In the genomic region with DNA sequence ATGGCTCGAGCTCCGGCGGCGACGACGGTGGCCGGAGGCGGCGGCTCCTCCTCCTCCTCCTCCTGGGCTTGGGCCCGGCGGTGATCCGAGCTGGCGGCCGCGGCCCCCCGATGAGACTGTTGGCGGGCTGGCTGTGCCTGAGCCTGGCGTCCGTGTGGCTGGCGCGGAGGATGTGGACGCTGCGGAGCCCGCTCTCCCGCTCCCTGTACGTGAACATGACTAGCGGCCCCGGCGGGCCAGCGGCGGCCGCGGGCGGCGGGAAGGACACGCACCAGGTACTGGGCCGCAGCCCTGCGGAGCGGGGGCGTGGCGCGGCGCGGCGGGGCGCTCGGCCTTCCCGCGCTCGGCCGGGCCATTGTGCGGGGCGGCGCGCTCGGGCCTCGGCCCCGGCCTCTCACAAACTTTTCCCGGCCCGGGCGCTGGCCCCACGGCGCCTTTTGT, we compare ENCODE assay signal across 1 mouse cellular context.
TF ChIP-seq lines count a peak whose summit lies in the region.

No protein-coding gene starts in this region.

TF ChIP-seq in C2C12, 6 proteins besides CTCF, POLR2A, EP300 and RAD21:
- no peak for TF ChIP-seq MAX (IDR thresholded peaks at IDR 0.05)
- TF ChIP-seq MYOD1 (IDR thresholded peaks at IDR 0.05; ENCODE audit: control insufficient read depth, insufficient read length, low read depth), result no peak
TF ChIP-seq in C2C12: peak in this region for 0.
